Mouse (Mus musculus) forebrain, embryonic 13.5 days (tissue): ENCODE data around the gene Glce. TPM values are rescaled to one million over a fixed set of nuclear protein-coding genes. Genes with fewer than 3 reads are reported as not detected.

ENCODE experiments used
- ATAC-seq: fragments of 200-750 bp; cut with Nextera tagmentation; 2 replicates; pipeline ENCODE4 v1.8.0; 2017
- H3K27ac ChIP-seq: fragments of 300-500 bp; sonication (generic); 2 replicates; pipeline ENCODE4 v1.5.1; 2015; ENCODE audit warnings: inconsistent platforms, mild to moderate bottlenecking, moderate library complexity
- H3K27me3 ChIP-seq: fragments of 300-500 bp; sonication (generic); 2 replicates; pipeline ENCODE4 v1.6.1; 2015; ENCODE audit warnings: mild to moderate bottlenecking, inconsistent platforms
- H3K36me3 ChIP-seq: fragments of 300-500 bp; sonication (generic); 2 replicates; pipeline ENCODE4 v1.6.1; 2015; ENCODE audit warnings: mild to moderate bottlenecking, inconsistent platforms; ENCODE audit not compliant: poor library complexity, severe bottlenecking
- H3K4me1 ChIP-seq: fragments of 300-500 bp; sonication (generic); 2 replicates; pipeline ENCODE4 v1.6.1; 2015; ENCODE audit warnings: inconsistent platforms
- H3K4me2 ChIP-seq: fragments of 300-500 bp; sonication (generic); 2 replicates; pipeline ENCODE4 v1.6.1; 2015; ENCODE audit warnings: inconsistent platforms, mild to moderate bottlenecking, moderate library complexity
- H3K4me3 ChIP-seq: fragments of 300-500 bp; sonication (generic); 2 replicates; pipeline ENCODE4 v1.5.1; 2015; ENCODE audit warnings: mild to moderate bottlenecking, inconsistent platforms
- H3K9ac ChIP-seq: fragments of 300-500 bp; sonication (generic); 2 replicates; pipeline ENCODE4 v1.6.1; 2015; ENCODE audit warnings: mild to moderate bottlenecking, inconsistent platforms
- H3K9me3 ChIP-seq: fragments of 300-500 bp; sonication (generic); replicated peaks from 2 replicates; pipeline ENCODE4 v1.6.1; 2016; ENCODE audit warnings: inconsistent platforms
- WGBS: fragments of 180-500 bp; shearing (Covaris S2); methylation state at CpG from one replicate; pipeline ENCODE4 v1.1.7; 2015; 5-methylcytosine and 5-hydroxymethylcytosine counted together
- microRNA-seq: library from miRNA; unstranded; fragments of <30 nt; microRNA quantifications from one replicate; pipeline ENCODE4, GENCODE M21; 2016
- polyA plus RNA-seq: library from polyadenylated mRNA; unstranded; fragments of >200 nt; fragmentation: Nextera tagmentation; extraction: Ambion mirVana; gene quantifications from 2 replicates; pipeline ENCODE4 v1.2.1, GENCODE M21; 2015

The Glce gene
- polyA plus RNA-seq, 1 experiment from 2014 or later, result 12.5 TPM

DNA sequence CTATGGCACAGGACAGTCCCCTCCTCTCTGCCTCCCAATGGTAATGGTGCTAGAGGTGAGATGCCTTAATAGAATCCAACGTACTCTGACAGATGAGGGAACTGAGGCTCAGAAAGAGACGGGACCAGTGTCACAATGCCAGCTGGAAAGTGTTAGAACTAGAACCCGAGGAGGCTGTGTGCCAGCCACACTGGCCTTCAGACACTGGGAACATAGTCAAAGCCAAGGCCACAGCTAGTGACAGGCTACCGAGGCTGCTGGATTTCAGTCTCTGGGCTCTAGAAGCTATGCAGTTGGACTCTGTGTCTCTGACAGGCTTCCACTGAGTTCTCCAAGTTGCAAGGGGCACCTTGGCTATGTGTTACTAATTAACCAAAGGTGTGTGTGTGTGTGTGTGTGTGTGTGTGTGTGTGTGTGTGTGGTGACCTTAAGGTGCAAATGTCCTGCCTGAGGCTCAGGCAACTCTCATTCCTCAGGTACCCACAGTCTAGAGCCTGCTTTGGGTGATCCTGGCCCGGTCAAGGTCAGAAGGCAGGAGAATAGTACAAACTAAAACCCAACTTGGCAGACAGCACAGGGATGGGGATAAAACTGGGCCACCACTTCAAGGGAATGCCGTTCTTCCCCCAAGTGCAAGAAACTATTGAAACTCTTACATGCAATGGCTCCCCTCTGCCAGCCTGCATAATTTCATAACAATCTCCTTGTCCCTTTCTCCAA is 99.3 kb downstream of the Glce start:
- WGBS, result 90% methylated on average over 6 of the region's 6 CpGs
- Histone ChIP-seq H3K4me3 (no peak overlapping the region), H3K9me3 (no peaks in the 10 kb centered on the region), H3K27me3 (peaks cover 35% of the 10 kb centered on the region), H3K4me1 (peaks cover 8% of the 10 kb centered on the region), H3K4me2 (no peak overlapping the region), H3K9ac (no peak overlapping the region), H3K36me3 (no peaks in the 10 kb centered on the region), H3K27ac (no peak overlapping the region)
- no peak for ATAC-seq

DNA sequence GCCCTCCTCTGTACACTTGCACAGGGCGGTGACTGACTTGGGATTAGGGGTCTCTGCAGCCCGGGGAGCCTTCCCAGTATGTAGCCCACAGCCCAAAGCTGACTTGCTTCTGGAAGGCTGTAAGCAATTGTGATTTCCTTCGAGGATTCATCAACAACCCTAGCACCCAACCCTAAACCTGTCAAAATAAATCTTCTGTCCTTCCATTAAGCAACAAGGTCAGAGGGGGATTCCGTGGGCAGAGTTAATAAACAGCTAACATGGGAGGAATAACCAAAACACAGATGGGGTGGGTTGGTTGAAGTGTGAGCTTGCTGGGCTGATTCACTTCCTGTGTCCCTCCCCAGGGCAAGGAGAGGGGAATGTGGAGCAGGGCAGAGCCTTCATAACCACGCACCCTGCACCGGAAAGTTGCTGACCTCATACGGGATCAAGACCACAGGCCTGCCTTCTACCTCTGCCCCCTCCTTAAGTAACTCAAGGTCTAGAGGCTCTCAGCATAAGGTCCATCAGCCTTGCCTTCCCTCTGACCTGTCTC is 100.8 kb downstream of the Glce start:
- no peak overlapping the region for H3K4me3 ChIP-seq
- ATAC-seq, result no peak

DNA sequence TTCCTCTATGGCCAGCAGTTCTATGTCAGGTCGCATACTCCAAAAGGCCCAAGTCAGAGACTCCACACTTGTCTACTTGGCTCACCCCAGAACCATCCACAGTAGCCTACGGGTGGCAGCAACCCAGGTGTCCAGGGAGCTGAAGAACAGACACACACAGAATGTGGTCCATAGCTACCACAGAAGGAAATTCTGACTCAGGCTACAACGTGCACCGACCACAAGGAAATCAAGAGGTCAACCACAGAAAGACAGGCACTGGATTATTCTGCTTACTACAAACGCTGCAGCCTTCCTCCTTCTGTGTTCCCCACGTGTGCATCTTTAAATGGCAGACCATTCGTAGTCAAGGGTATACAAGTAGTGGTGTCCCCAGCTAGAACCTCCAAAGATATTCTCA is 102.2 kb downstream of the Glce start:
- ATAC-seq, result no peak
- Histone ChIP-seq H3K4me1 (no peaks in the 10 kb centered on the region), H3K9me3 (no peaks in the 10 kb centered on the region), H3K36me3 (no peaks in the 10 kb centered on the region), H3K4me3 (no peak overlapping the region), H3K9ac (no peak overlapping the region), H3K27me3 (peaks cover 10% of the 10 kb centered on the region), H3K27ac (no peak overlapping the region), H3K4me2 (no peak overlapping the region)
- 83% methylated on average over 7 of the region's 7 CpGs for WGBS

More for the DNA sequence above, 100.8 kb downstream of the Glce start:
- H3K36me3 ChIP-seq, result no peaks in the 10 kb centered on the region
- peaks cover 23% of the 10 kb centered on the region for H3K27me3 ChIP-seq
- H3K27ac ChIP-seq, result no peak overlapping the region
- WGBS, result 78% methylated on average over 7 of the region's 7 CpGs
- no peak overlapping the region for H3K9ac ChIP-seq
- no peak overlapping the region for H3K4me2 ChIP-seq
- no peaks in the 10 kb centered on the region for H3K9me3 ChIP-seq
- H3K4me1 ChIP-seq, result peaks cover 4% of the 10 kb centered on the region

DNA sequence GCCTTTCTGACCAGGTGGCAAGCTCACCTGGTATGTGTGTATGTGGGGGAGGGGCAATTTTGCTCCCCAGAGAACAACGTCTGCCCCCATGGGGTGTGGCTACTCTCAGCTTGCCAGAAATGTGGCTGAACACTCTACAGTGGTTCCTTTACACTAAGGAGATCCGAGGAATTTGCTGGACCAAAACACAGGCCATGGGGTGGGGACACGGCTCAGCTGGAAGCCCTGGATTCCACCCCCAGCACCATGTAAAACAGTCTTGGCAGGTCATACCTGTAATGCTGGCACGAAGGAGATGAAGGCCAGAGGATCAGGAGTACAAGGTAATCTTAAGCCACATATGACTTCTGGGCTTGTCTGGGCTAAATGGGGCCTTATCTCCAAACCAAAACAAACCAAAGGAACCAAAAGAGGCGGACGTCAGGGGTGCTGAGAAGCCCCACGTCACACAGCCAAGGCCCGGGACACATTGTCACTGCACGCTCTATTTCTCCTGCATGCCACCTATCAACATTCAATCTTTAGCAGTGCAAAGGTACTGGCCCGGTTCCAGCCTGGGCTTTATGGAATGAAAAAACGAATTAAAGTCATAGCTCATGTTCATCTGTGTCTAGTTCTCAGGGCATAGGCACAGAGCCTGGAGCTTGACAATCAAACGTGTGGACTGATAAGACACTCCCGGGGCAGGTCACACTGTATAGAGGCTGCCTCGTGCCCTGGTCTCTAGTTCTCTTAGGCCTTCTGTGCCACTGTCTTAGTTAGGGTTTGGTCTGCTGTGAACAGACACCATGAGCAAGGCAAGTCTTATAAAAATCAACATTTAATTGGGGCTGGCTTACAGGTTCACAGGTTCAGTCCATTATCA is 104.0 kb downstream of the Glce start:
- Histone ChIP-seq H3K9me3 (no peaks in the 10 kb centered on the region), H3K27ac (no peak overlapping the region), H3K36me3 (no peaks in the 10 kb centered on the region), H3K9ac (no peak overlapping the region), H3K4me2 (no peak overlapping the region), H3K4me1 (no peaks in the 10 kb centered on the region), H3K4me3 (no peak overlapping the region), H3K27me3 (no peaks in the 10 kb centered on the region)
- no peak for ATAC-seq
- 85% methylated on average over 14 of the region's 14 CpGs for WGBS

DNA sequence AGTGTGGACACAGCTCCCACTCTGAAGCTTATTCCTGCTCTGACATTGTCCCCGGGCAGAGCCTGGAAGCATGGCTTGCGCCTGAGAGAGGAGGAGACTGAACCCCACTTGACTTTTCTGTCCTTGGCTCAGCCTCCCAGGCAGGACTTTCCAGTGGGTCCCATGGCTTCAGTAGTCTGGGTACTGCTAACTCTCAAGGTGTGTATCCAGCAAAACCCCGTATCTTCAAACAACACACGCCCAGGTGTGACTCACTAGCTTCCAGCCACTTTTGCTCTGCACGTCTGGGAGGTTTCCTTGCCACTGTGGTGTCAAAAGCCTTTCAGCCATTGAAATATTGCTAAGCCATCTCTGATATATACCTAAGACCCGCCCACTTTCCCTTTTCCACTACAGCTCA is 105.1 kb downstream of the Glce start:
- H3K9ac ChIP-seq, result no peak overlapping the region
- no peaks in the 10 kb centered on the region for H3K9me3 ChIP-seq
- H3K27ac ChIP-seq, result no peak overlapping the region
- H3K4me1 ChIP-seq, result no peaks in the 10 kb centered on the region
- no peak for ATAC-seq
- H3K27me3 ChIP-seq, result no peaks in the 10 kb centered on the region
- no peak overlapping the region for H3K4me2 ChIP-seq
- H3K4me3 ChIP-seq, result no peak overlapping the region
- 84% methylated on average over 6 of the region's 6 CpGs for WGBS
- H3K36me3 ChIP-seq, result no peaks in the 10 kb centered on the region

DNA sequence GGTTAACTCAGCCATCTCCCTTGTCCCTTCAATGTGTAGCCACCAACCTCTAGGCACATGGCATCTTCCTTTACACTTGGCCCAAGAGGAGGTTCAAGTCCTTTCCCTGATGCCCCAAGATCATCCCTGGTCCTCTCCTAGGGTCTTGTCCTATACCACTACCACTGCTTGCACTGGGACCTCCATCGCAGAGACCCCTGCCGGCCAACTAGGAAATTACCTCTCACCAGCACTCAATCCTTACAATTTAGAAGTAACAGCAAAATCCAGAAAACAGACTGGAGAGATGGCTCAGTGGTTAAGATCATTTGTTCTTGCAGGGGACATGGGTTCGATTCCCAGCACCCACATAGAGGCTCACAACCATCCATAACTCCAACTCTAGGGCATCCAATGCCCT is 107.0 kb downstream of the Glce start:
- no peaks in the 10 kb centered on the region for H3K36me3 ChIP-seq
- H3K9ac ChIP-seq, result no peak overlapping the region
- WGBS, result 63% methylated on average over 3 of the region's 3 CpGs
- H3K4me3 ChIP-seq, result no peak overlapping the region
- no peaks in the 10 kb centered on the region for H3K27me3 ChIP-seq
- H3K27ac ChIP-seq, result no peak overlapping the region
- H3K4me2 ChIP-seq, result no peak overlapping the region
- no peaks in the 10 kb centered on the region for H3K9me3 ChIP-seq
- no peaks in the 10 kb centered on the region for H3K4me1 ChIP-seq
- ATAC-seq, result no peak

DNA sequence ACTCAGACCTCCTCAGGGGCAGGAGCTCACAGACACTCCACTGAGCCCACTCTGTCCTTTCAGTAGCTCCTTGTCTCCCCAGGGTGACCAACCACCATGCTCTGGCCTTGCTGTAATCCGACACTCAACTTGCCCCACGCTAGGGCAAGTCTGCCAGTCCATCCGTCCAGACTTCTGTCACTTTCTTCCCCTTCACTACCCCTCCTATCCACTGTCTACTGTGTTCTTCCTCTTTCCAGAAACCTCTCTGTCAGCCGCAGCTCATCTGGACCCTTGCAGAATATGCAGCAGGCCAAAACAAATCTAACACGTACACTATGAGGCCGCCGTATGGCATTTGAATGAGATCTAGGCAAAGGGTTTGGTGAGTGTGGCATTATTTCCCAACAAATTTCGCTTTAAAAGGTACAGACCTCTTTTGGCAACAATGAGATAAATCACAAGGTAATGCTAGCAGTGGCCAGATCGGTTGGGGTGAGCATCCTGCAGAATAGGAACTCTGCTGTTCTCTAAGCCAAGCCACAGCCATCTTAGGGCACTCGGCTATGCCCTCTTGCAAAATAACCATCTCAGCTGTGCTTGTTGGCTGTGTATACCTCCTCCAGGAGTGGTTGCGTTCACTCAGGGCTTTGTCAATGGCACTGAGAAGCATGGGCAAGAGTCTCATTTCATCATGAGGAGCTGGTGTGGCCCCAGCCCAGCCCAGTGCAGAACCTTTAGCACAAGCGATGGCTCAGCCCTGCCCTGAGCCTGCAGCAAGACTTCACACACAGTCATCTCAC is 108.9 kb downstream of the Glce start:
- ATAC-seq, result no peak
- Histone ChIP-seq H3K9ac (no peak overlapping the region), H3K36me3 (no peaks in the 10 kb centered on the region), H3K27me3 (no peaks in the 10 kb centered on the region), H3K4me2 (no peak overlapping the region), H3K9me3 (no peaks in the 10 kb centered on the region), H3K4me1 (no peaks in the 10 kb centered on the region), H3K27ac (no peak overlapping the region), H3K4me3 (no peak overlapping the region)
- WGBS, result 69% methylated on average over 12 of the region's 12 CpGs

DNA sequence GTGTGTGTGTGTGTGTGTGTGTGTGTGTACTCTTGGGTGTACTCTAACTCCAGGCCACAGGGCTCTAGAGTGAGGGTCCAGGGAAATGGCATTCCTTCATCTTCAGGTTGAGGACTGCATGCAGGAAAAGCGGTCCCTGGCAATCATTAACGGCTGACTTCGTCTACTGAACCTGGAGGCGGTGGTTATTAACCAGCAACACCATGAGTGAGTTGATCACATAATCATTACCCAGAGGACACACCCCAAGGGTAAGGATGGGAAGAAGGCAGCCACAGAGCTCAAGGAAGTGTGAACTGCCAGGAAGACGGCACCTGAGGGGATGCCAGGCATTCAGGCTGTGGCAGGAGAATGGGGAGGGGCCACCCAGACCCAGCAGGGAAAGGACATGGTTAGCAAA is 114.1 kb downstream of the Glce start:
- WGBS, result 83% methylated on average over 5 of the region's 5 CpGs
- no peak overlapping the region for H3K4me3 ChIP-seq
- H3K36me3 ChIP-seq, result no peaks in the 10 kb centered on the region
- no peaks in the 10 kb centered on the region for H3K9me3 ChIP-seq
- H3K9ac ChIP-seq, result no peak overlapping the region
- ATAC-seq, result no peak
- H3K27ac ChIP-seq, result no peak overlapping the region
- H3K4me2 ChIP-seq, result no peak overlapping the region
- 0 out of 2 replicates have a peak, but pooled peaks cover 3% of the 10 kb centered on the region for H3K27me3 ChIP-seq
- peaks cover 5% of the 10 kb centered on the region for H3K4me1 ChIP-seq

Small RNAs within 50 kb of the gene (microRNA-seq; reads per million reads assigned to microRNA genes)
- gene Mir5133, result 1.9 reads per million

Other genes starting within 250 kb of the Glce start
- 981 and 1,035 TPM in 2 replicates for gene Rplp1, start 208.1 kb downstream of the Glce start, polyA plus RNA-seq
- gene Kif23, start 175.9 kb downstream of the Glce start, polyA plus RNA-seq, result 72.7 and 85.0 TPM in 2 replicates
- gene Paqr5, start 95.8 kb downstream of the Glce start, polyA plus RNA-seq, result 0.49 and 0.67 TPM in 2 replicates
- not detected in 2 replicates for gene Spesp1, start 159.6 kb upstream of the Glce start, polyA plus RNA-seq
- gene Anp32a, start 218.6 kb upstream of the Glce start, polyA plus RNA-seq, result 254 and 256 TPM in 2 replicates